Mouse (Mus musculus) inflammation-experienced regulatory T-cells, adult 16 weeks (primary cell): Measurements from ENCODE around the gene Unc79. TPM values are rescaled to one million over a fixed set of nuclear protein-coding genes. Genes with fewer than 3 reads are reported as not detected.

ENCODE experiments used
- polyA plus RNA-seq: library from polyadenylated mRNA; unstranded; fragments of 100-300 nt; shearing (Covaris generic); gene quantifications from one replicate; pipeline ENCODE4 v1.2.1, GENCODE M21; 2017

The Unc79 gene
- polyA plus RNA-seq, result 0.28 TPM

DNA sequence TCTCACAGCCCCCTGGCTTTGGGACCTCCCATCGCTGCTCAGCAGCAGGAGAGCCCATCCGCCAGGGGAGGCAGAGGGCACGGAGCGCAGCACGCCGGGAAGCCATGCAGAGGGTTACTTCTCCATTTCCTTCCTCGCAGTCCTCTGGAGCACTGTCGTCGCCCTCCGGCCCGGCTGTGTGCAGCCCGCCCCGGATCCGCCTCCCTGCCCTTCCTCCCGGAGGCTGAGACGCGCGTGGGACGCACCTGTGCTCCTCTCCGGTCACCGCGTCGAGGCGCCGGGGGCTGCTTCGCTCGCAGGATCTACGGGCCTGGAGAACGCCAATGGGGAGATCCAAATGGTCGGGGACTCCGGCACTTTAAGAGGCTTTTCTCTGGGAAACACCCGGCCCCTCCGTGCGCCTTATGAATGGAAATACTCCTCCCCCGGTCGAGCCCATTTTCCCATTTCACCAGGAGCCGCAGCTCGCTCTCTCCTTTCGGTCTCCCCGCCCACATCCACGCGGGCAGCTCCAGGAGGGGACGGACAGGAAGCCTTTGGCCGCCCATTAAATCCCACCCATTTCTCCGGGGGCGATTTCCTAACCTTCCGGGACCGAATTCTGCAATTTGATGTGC lies at the start of gene Unc79:
TSS of gene Unc79 (plus strand) at position 82 of the 617 bp plus-strand sequence.

DNA sequence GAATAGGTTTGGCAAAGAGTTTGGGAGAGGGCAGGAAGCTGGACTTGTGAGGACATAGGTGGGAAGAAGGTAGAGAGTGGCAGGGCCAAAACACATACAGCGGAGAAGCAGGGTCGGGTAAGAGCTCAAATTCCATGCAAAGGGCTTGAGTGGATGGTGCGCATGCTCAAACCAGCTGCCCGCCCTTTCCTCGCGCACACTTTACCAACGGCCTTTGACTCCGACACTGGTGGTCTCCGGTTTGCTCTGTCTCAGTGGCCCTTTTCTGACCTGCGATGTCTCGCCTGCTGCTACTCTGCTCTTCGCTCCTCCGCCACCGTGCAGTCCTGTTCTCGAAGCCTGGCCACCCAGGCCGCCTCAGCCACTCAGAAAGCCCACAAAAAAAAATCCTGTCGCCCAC lies 49.6 kb upstream of the Unc79 start, which contains the start of gene Cox8c:
TSS of gene Cox8c (plus strand) at position 226 of the 400 bp plus-strand sequence.

Other genes starting within 250 kb of the Unc79 start
- gene Itpk1, start 243.9 kb upstream of the Unc79 start, polyA plus RNA-seq, result 41.2 TPM
- gene Moap1, start 205.2 kb upstream of the Unc79 start, polyA plus RNA-seq, result 8.1 TPM
- gene Tmem251, start 205.1 kb upstream of the Unc79 start, polyA plus RNA-seq, result 10.4 TPM
- not detected for gene Gm28051, start 191.1 kb upstream of the Unc79 start, polyA plus RNA-seq
- 27.9 TPM for gene Gon7, start 191.1 kb upstream of the Unc79 start, polyA plus RNA-seq
- 38.1 TPM for gene Ubr7, start 190.9 kb upstream of the Unc79 start, polyA plus RNA-seq
- 8.8 TPM for gene Gm20604, start 190.2 kb upstream of the Unc79 start, polyA plus RNA-seq
- 8.9 TPM for gene Btbd7, start 70.4 kb upstream of the Unc79 start, polyA plus RNA-seq
- not detected for gene Cox8c, start 49.5 kb upstream of the Unc79 start, polyA plus RNA-seq